Mouse (Mus musculus) embryonic fibroblast, embryonic 13.5 days (primary cell): ENCODE data around the gene Prep.

ENCODE experiments used
- CTCF ChIP-seq: IDR thresholded peaks from 2 replicates; pipeline ENCODE4 v1.5.1; 2011; ENCODE audit warnings: mild to moderate bottlenecking, control low read depth, low read length, moderate library complexity, borderline replicate concordance; ENCODE audit not compliant: insufficient read depth
- POLR2A ChIP-seq: IDR thresholded peaks from 2 replicates; pipeline ENCODE4 v1.6.1; 2011; ENCODE audit warnings: low read depth, mild to moderate bottlenecking, control low read depth, low read length, moderate library complexity

- TF ChIP-seq POLR2A (no peak), CTCF (no peak)
These were observed 137.6 kb downstream of the Prep start for GRCm38 (mm10) chr10:45204582-45204981.
